Mouse (Mus musculus): Measurements from ENCODE around the gene Arl15. TPM values are rescaled to one million over a fixed set of nuclear protein-coding genes. Genes with fewer than 3 reads are reported as not detected.

Arl15 gene
- polyA plus RNA-seq, 1 experiment: 2.8 TPM

- TF ChIP-seq GATA1 (IDR thresholded peaks at IDR 0.05; ENCODE audit: low read length): no peak
Measured at GRCm38 (mm10) chr13:114055686-114056085, 261.4 kb downstream of the Arl15 start.

GRCm38 (mm10) chr13:114060258-114060657 is 266.0 kb downstream of the Arl15 start:
- TF ChIP-seq GATA1 (IDR thresholded peaks at IDR 0.05; ENCODE audit: low read length): no peak

GRCm38 (mm10) chr13:114061234-114061633 is 266.9 kb downstream of the Arl15 start:
- no peak for TF ChIP-seq GATA1 (IDR thresholded peaks at IDR 0.05; ENCODE audit: low read length)

GRCm38 (mm10) chr13:114064069-114064468 is 269.8 kb downstream of the Arl15 start:
- no peak for TF ChIP-seq GATA1 (IDR thresholded peaks at IDR 0.05; ENCODE audit: low read length)

- TF ChIP-seq GATA1 (IDR thresholded peaks at IDR 0.05; ENCODE audit: low read length): no peak
Measured at GRCm38 (mm10) chr13:114065012-114065411, 270.7 kb downstream of the Arl15 start.

- TF ChIP-seq GATA1 (IDR thresholded peaks at IDR 0.05; ENCODE audit: low read length): no peak
Measured at GRCm38 (mm10) chr13:114068421-114068820, 274.1 kb downstream of the Arl15 start.

- TF ChIP-seq GATA1 (IDR thresholded peaks at IDR 0.05; ENCODE audit: low read length): no peak
Measured at GRCm38 (mm10) chr13:114071439-114071838, 277.1 kb downstream of the Arl15 start.

- TF ChIP-seq GATA1 (IDR thresholded peaks at IDR 0.05; ENCODE audit: low read length): no peak
Measured at GRCm38 (mm10) chr13:114074471-114074870, 280.2 kb downstream of the Arl15 start.

GRCm38 (mm10) chr13:114075724-114076384 is 281.5 kb downstream of the Arl15 start:
- no peak for TF ChIP-seq GATA1 (IDR thresholded peaks at IDR 0.05; ENCODE audit: low read length)

- no peak for TF ChIP-seq GATA1 (IDR thresholded peaks at IDR 0.05; ENCODE audit: low read length)
Measured at GRCm38 (mm10) chr13:114077181-114077580, 282.9 kb downstream of the Arl15 start.

- TF ChIP-seq GATA1 (IDR thresholded peaks at IDR 0.05; ENCODE audit: low read length): no peak
Measured at GRCm38 (mm10) chr13:114077584-114078270, 283.4 kb downstream of the Arl15 start.

GRCm38 (mm10) chr13:114078851-114079250 is 284.5 kb downstream of the Arl15 start:
- no peak for TF ChIP-seq GATA1 (IDR thresholded peaks at IDR 0.05; ENCODE audit: low read length)

GRCm38 (mm10) chr13:114079751-114080150 is 285.4 kb downstream of the Arl15 start:
- TF ChIP-seq GATA1 (IDR thresholded peaks at IDR 0.05; ENCODE audit: low read length): no peak

- no peak for TF ChIP-seq GATA1 (IDR thresholded peaks at IDR 0.05; ENCODE audit: low read length)
Measured at GRCm38 (mm10) chr13:114080491-114080890, 286.2 kb downstream of the Arl15 start.

GRCm38 (mm10) chr13:114083570-114084138 is 289.3 kb downstream of the Arl15 start:
- no peak for TF ChIP-seq GATA1 (IDR thresholded peaks at IDR 0.05; ENCODE audit: low read length)

GRCm38 (mm10) chr13:114085442-114085841 is 291.1 kb downstream of the Arl15 start:
- TF ChIP-seq GATA1 (IDR thresholded peaks at IDR 0.05; ENCODE audit: low read length): no peak

- no peak for TF ChIP-seq GATA1 (IDR thresholded peaks at IDR 0.05; ENCODE audit: low read length)
Measured at GRCm38 (mm10) chr13:114086325-114086724, 292.0 kb downstream of the Arl15 start.

Measured in G1E-ER4 (cell line).